Mouse (Mus musculus): ENCODE measurements around the gene Wbp11.
A peak's percentile ranks its signal among the peaks of the same experiment; 100 is the strongest.

The Wbp11 gene

DNA sequence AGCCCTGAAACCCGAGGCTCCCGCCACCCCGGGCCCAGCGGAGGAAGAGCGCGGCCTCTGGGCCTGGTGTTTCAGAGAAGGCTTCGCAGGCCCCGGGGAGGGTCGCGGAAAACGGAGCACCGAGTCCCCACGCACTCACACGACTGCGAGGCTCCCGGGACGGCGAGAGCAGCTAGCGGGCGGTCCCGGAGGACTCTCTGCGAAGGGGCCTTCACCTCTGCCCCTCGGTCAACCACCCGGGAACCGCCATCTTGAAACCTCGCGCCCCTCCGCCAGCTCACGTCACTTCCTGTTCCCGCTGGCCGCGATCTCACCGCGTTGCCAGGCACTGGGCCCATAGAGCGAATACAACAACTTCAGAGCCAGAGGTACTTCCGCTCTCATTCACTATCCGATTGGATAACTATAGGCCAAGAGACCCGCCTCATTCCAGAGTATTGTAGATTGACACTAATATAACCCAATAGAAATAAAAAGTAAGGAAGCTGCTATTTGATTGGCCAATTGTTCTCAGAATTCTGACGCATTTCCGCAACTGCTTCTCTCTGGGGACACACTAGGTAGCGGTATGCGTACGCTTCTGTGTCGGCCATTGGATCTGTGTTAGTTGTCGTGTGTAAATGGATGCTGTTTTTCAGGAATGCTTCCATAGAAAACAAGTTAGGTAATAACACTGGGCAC, at the start of gene Wbp11:
Wbp11 (minus strand) TSS at position 353 of the 681 bp plus-strand sequence.
- peak; percentile 99 for DNase-seq (ENCODE audit: extremely low read depth, low read depth)

DNA sequence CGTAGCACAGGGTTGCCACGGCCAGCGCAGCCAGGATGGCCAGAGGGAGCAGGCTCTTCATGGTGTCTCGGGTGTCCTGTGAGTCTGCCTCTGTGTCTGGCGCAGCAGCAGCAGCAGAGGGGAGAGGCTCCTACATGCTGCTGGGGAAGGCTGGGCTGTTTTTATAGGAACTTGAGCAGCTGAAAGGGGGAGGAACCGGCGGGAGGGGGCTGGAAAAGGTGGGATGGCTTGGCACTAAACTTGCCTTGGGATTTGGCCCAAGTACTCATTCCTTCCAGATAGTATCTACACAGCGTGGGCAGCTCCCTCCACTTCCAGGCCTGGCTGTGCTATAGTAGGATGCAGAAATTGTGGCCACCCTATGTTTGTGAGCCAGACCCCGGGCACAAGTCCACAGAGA, 47.6 kb upstream of the Wbp11 start, which contains the start of gene Mgp:
Mgp (minus strand) TSS at position 154 of the 400 bp plus-strand sequence.
- DNase-seq (ENCODE audit: extremely low read depth, low read depth), result no peak

DNA sequence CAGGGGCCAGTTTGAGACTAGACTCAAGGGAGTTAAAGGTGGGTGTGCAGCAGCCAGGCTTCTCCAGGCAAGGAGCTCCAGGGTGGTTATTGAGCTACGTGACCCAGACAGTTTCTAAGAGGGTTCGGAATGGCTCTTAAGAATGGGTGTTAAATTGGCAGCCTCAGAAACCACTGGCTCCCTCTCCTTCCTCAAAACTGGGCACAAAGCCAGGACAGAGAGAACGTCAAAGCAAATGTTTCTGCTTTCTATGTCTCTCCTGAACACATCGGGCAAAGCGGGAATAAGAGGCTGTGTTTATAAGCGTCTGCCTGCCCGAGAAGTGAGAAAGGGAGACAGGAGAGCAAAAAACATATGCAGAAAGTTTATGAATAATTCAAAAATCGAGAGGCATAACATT, 46.6 kb upstream of the Wbp11 start:
- DNase-seq (ENCODE audit: extremely low read depth, low read depth), result no peak

DNA sequence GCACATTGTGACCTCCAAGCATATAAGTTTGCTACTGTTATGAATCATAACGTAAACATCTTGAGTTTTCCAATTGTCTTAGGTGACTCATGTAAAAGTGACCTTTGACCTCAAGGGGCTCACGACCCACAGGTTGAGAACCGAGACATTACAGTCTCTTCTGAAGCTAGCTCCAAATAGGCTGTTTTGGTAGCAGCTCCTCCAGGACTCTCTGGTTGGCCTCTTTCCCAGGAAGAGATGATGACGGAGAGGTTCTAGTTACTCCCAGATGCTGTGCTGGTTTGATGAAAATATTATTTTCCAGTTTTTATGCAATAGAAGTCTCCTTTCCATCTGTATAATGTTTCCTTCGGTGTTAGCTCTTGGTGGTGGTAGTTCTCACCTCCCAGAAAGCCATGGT, 40.9 kb upstream of the Wbp11 start:
- no peak for DNase-seq (ENCODE audit: extremely low read depth, low read depth)

DNA sequence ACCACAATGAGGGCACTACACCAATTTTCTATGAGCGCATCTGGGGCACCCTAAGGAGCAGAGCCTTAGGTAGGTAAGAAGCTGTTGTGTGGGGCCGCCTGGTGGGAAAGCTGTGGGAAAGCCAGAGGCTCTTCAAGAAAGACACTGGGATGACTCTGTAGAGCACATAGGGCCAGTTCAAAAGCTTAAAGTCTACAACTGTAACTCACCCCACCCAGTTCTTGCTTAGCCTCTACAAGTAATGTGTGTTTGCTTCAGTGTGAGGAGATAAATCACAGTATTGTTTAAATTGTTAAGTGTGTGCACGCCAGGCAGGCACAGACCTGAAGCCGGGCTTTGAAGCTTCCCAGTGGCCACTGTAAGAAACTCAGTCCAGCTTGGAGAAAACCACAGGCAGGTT, 38.1 kb upstream of the Wbp11 start:
- no peak for DNase-seq (ENCODE audit: extremely low read depth, low read depth)

DNA sequence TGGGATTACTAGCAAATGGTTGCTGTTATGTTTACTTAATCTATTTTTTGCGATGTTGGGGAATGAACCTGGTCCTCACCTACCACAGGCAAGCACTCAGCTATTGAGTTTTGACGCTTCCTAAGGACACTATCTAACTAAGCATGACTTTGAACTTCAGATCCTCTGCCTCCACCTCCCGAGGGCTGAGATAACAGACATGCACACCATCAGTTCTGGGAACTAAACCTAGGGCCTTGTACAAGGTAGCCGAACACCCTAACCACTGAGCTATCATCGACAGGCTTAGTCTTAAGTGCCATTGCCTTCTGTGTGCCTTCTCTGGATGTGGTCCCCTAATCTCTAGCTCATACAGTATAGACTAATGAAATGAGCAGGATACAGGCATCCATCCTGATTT, 37.3 kb upstream of the Wbp11 start:
- DNase-seq (ENCODE audit: extremely low read depth, low read depth), result no peak

DNA sequence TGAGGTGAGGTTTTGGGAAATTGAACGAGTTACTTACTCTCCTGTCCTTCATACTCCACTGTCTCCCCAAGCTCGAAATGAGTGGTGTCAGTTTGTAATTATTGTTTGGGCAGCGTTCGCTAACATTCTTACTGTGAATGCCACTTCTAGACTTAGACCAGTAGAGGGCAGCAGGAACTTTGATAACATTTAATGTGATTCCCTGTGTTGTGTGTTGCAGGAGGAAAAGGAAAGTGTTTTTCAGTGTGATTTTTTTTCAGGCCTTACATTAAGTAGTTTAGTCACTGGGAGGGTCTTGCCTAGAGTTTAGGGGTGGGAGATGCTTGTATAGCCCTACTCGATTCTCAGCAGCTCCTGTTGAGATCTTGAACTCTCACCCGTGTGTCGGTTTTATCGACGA, 33.0 kb upstream of the Wbp11 start:
- DNase-seq (ENCODE audit: extremely low read depth, low read depth), result peak; percentile 38

DNA sequence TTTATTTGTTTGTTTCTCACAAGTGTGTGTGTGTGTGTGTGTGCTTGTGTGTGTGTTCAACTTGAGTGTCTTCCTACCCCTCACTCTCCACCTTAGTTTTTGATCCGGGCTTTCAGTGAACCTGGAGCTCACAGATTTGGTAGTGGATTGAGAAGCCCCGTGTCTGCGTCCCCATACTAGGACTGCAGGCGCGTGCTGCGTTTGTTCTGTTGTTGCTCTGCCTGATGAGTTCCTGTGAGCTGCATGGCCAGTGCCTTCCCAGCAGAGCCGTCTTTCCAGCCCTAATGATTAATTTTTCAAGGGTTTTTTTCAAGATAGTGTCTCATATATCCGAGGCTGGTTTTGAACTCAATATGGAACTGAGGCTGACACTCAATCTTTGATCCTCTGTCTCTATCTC, 30.4 kb upstream of the Wbp11 start:
- DNase-seq (ENCODE audit: extremely low read depth, low read depth), result no peak

DNA sequence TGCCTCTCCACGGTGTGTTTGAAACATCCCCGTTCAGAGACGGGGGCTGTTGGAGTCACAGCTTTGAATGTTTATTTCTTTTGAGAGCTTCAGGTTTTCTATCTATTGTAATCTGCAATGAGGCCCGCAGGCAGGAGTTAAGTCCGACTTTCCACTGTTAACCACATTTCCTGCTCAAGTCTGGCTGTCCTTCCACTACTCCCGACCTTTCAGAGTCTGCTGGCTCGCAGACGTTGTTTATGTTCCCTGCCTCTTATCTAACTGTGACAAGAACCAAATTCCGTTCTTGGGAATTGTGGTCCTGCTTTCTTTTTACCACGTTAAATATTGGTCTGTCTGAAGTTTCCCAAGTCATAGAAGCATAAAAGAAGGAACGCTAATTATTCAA, 29.8 kb upstream of the Wbp11 start:
- no peak for DNase-seq (ENCODE audit: extremely low read depth, low read depth)

DNA sequence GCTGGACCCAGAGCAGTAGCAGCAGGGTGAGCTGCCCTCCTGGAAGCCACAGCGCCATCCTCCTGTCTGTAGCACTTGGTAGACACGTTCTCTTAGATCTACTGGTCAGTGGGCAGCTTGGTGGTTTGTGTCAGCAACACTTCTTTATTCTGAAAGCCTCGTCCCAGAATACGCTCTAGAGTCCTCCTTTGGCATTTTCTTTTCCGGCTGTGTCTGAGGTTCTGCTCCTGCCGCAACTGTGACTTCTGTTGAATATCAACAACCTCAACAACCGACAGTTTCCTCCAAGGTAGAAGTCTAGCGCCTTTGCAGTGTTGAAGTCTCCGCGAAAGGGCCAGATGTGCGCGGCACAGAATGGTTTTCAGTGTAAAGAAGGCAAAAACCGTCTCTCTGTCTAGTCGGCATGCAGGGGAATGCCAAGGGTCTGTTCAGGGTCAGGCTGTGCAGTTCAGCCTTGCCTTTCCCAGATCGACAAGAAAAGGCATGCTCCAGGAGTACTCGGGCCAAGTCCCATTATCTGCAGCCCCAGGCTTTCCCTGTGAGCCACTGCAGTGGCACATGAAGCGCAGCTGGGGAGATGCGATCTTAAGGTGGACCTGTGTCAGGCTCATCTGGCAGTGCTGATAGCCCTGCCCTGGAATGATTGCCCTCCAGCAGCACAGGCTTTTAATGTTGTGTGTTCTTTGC, 29.3 kb upstream of the Wbp11 start, which contains the start of gene Art4:
Art4 (minus strand) TSS at position 548 of the 687 bp plus-strand sequence.
- DNase-seq (ENCODE audit: extremely low read depth, low read depth), result peak; percentile 78

DNA sequence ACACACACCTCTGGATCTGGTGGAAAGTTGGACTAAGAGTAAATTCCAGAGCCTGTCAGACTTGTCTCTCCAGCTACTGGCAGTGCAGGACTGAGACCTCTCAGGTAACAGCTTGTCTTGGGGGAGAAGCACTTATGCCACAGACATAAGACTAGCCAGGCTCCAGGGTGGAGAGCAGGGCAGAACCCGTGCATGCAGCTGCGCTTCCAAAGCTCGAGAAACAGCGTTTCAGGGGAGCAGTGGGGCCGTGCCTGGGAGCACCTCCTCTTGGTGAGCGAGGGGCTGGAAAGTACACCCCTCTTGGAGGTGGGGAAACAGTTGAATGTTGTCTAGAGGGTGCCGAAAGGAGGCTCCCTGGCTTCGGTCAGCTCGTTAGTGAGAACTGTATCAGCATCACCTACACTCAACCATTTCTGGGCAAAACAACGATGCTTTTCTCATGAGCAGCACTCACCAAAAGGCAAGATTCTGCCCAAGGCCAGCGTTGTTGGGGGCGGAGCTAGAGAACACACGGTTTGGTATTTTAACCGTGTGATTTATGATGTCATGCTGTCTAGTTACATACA, 28.1 kb upstream of the Wbp11 start:
- DNase-seq (ENCODE audit: extremely low read depth, low read depth), result no peak

DNA sequence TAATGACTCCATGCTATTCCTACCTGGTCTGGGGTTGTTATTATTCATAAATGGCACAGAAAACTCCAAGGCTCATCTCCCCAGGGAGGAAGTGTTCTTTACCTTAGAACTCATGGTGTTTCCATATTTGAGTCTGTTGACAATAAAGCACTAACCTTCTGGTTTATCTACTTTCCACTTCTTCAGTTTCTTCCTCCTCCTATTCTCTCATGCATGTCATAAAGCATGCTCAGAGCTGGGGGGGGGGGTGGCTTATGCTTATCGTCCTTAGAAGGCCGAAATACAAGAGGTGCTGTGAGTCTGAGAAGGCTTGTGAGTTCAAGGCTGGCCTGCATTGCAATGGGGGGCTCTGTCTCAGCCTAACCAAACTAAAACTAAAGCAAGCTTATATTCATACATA, 27.1 kb upstream of the Wbp11 start:
- DNase-seq (ENCODE audit: extremely low read depth, low read depth), result peak; percentile 39

DNA sequence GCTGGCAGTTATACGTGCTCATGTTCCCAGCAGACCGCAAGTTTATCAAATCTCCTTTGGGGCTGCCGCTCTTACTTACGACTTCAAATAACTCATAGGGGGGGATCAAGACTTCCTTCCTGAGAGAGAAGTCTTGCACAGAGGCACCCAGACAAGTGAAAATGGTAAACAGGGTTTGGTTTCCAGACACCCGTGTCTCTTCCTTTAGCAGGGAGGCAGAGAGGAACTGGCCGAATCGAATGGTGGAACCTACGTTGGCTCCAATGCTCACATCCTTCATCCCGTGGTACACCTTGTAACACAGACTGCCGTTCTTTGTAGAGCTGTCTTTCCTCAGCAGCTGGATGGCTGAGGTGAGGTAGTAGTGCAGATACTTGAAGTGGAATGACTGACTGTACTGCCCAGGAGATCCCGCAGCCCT, 26.3 kb upstream of the Wbp11 start:
- DNase-seq (ENCODE audit: extremely low read depth, low read depth), result no peak

DNA sequence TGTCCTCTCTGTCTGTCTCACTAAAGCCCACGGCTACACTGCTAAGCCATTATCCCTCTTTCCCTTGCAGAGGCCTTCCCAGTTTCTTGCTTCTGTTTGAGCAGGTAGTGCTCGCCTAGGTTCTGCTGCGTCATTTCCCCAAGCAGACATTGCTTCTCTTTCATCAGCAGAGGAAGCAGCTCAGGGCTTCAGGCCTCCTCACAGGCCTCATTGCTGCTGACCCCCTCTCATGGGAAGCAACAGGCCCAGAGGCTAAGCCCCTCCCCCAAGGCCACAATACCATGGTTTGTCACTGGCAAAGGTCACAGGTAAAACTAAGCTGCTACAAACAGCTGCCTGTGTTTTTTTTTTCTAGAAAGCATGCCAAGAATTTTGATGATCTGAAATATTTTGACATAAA, 24.7 kb upstream of the Wbp11 start:
- no peak for DNase-seq (ENCODE audit: extremely low read depth, low read depth)

DNA sequence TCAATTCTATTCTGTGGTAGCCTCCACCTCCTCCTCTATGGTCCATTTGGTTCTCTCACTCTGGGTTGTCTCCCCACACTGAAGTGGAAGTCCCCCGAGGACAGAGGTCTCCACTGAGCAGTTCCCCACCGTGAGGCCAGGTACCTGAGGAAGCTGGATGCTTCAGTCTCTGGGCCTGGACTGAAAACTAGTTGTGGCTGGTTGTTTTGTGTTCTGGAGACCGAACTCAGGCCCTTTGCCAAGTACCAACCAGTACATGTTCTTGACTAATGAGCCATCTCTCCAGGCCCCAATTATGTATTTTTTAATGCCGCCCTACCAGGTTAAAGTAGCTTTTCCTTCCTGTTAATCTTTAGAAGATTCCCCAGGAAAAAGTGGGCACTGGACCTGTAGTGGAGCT, 24.3 kb upstream of the Wbp11 start:
- no peak for DNase-seq (ENCODE audit: extremely low read depth, low read depth)

DNA sequence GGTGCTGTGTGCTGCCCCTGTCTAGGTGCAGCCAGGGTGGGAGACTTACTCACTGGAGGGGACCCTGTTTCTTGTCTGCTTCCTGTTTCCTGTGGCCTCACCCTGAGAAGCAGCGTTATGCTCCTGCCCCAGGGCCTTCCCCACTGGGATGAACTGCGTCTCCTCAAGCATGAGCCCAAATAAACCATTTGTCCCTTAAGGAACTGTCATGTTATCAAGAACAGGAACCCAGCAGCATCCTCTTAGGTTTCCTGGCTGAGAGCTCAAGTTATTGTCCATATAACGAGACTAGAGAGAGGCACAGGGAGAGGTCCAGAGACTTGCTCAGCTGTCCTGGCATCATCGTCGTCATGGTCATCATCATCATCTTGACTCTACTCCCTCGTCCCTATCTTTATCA, 22.2 kb upstream of the Wbp11 start:
- no peak for DNase-seq (ENCODE audit: extremely low read depth, low read depth)

DNA sequence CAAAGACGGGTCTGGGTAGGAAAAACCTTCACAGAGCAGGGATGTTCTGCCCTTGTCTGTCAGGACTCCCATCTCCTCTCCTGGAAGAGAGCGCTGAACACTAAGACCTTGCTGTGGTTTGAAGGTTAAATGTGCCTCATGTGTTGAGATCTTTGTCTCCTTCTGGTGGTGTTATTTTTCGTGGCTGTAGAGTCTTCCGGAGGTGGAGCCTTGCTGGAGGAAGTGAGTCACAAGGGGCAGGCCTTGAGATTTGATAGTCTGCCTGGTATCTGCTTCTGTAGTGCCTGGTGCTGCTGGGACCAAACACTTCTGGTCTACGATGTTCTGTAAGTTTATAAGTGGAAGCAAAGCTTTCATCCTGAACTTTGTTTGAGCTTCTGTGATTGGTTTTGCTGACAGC, 20.9 kb upstream of the Wbp11 start:
- DNase-seq (ENCODE audit: extremely low read depth, low read depth), result no peak

DNA sequence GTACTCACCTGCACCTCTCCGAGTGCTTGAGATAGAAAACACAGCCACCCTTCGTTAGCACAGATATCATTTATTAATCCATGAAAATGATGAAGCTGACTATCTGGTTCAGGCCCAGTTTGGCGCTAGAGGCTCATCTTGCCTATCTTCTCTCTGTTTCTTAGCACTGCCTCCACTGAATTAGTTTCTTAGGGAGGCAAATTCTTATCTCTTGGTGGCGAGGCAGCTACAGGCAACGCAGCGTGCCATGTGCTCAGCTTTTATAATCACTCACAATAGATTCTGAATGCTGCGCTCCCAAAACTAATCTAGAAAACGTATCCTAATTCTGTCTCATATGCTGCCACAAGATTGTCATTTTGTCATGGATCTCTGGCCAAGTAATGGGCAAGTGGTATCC, 20.4 kb upstream of the Wbp11 start:
- no peak for DNase-seq (ENCODE audit: extremely low read depth, low read depth)

DNA sequence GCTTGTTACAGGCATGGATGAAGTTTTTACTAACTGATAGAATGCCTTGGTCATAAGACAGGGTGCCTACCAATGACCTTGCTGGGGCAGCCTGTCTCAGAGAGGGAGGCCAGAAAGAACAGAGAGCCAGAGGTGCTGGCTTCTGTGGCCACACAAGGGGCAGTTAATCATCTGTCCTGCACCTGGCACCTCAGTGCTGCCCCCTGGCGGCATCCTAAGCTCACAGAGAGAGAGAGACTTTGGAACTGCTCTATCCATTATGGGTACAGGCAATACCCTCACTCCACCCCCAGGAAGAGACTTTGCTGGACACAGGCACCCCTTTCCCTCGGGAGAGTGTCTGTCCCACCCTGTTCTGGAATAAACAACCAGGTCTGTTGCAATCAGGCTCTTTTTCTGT, 19.8 kb upstream of the Wbp11 start:
- DNase-seq (ENCODE audit: extremely low read depth, low read depth), result no peak

DNA sequence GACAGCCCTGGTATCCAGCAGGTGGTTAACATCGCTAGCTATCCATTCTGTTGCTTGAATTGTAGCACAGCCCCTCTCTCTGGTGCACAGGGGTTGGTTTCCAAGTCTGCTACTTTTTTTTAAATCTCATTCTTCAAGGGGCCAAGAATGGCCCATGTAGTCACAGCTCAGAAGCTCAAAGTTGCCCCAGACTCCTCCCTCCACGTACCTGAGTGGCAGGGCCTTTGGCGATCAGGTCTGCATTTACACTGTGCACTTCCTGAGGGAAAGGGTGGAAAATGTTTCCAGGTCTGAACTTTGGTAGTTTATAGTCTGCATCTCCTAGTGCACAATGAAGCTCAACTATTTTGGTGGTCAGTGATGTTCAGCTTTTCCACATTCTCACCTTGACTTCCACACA, 19.2 kb upstream of the Wbp11 start:
- DNase-seq (ENCODE audit: extremely low read depth, low read depth), result no peak

DNA sequence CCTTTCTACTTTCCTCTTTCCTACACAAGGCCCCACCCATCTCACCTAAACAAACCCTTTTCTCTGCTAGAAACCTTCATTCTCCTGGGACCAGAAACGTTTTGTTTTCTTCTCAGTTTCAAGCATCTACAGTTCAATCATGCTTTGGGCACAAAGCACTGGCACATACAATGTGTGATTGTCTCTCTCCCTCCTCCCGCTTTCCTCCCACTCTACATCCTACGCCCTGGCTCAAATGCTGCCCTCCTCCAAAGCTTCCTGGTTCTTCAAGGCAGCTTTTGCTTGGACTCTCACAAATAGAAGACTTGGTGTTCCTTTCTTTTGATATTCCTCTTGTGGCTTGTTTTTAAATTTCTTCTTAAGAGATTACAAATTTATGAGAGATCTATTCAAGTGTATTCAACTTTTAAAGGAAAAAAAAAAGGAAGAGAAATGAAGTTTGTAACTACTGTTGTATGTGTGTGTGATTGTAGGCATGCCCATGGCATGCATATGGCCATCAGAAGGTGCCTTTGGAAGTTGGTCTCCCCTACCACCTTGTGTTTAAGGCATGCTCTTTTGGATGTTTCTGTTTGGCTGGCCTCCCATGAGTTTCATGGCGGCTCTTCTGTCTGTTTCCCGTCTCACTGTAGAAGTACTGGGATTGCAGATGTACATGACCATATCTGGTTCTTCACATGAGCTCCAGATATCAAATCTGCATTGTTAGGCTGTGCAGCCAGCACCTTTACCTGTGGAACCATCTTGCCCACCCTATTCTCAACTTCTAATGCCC, 17.9 kb upstream of the Wbp11 start:
- DNase-seq (ENCODE audit: extremely low read depth, low read depth), result no peak

DNA sequence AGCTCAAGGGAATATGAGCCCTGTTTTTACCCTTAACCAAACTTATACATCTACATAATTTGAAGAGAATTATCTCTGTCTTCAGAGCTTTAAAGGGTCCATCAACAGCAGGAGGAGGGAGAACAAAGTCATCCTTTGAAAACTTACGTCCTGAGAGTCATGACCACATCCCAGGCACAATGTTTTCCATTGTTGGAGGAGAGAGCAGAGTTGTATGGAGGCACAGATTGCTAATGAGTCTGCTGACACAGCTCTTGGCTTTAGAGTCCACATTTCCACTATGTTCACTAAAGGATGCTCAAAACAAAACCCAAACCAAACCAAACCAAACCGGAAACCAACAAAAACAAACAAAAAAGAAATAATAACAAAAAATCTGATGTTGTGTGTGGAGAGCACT, 16.9 kb upstream of the Wbp11 start:
- no peak for DNase-seq (ENCODE audit: extremely low read depth, low read depth)
